Mouse (Mus musculus): ENCODE measurements at regions not wholly inside any gene's neighbourhood (a gene's known extent, or its start where the extent isn't known, plus 50 kb on each side); places are given as distances from the start of the nearest gene placed in this dataset.

GRCm38 (mm10) chr2:146625166-146625751, 113.1 kb upstream of the Ralgapa2 start:
- Histone ChIP-seq H3K4me1 (ENCODE audit: control insufficient read depth in 2 of 2, insufficient read depth in 2 of 2, low read length in 2 of 2) (no peaks in the 10 kb centered on the region; a peak in 1 of 4 replicates), H3K27me3 (ENCODE audit: control insufficient read depth, insufficient read depth, low read length) (0 out of 2 replicates have a peak, but pooled peaks cover 3% of the 10 kb centered on the region), H3K27ac (replicated peaks in 1 of 2; ENCODE audit: control insufficient read depth in 1 of 2, insufficient read depth in 1 of 2, low read depth in 2 of 2, low read length in 2 of 2) (no peak overlapping the region), H3K4me3 (ENCODE audit: control insufficient read depth in 1 of 2, insufficient read depth in 1 of 2, low read depth in 1 of 2, low read length in 2 of 2) (no peak overlapping the region), H3K4me2 (ENCODE audit: low read length) (no peak overlapping the region), H3K36me3 (ENCODE audit: control insufficient read depth, insufficient read depth, low read length) (no peaks in the 10 kb centered on the region), H3K9me3 (ENCODE audit: control insufficient read depth, low read length) (no peaks in the 10 kb centered on the region), H3K9ac (ENCODE audit: low read length) (no peak overlapping the region)
- no peak for ATAC-seq (ENCODE audit: insufficient number of reproducible peaks, insufficient read depth, low FRiP score, low read depth)
- 38% methylated on average over 5 of the region's 5 CpGs for WGBS

- Histone ChIP-seq H3K27ac (replicated peaks in 1 of 2; ENCODE audit: control insufficient read depth in 1 of 2, insufficient read depth in 1 of 2, low read depth in 2 of 2, low read length in 2 of 2) (no peak overlapping the region), H3K4me1 (ENCODE audit: control insufficient read depth in 2 of 2, insufficient read depth in 2 of 2, low read length in 2 of 2) (no peaks in the 10 kb centered on the region; a peak in 1 of 4 replicates), H3K36me3 (ENCODE audit: control insufficient read depth, insufficient read depth, low read length) (no peaks in the 10 kb centered on the region), H3K9me3 (ENCODE audit: control insufficient read depth, low read length) (no peaks in the 10 kb centered on the region), H3K27me3 (ENCODE audit: control insufficient read depth, insufficient read depth, low read length) (0 out of 2 replicates have a peak, but pooled peaks cover 3% of the 10 kb centered on the region), H3K4me2 (ENCODE audit: low read length) (no peak overlapping the region), H3K9ac (ENCODE audit: low read length) (no peak overlapping the region), H3K4me3 (ENCODE audit: control insufficient read depth in 1 of 2, insufficient read depth in 1 of 2, low read depth in 1 of 2, low read length in 2 of 2) (no peak overlapping the region)
- WGBS: 59% methylated on average over 1 of the region's 1 CpGs
- no peak for ATAC-seq (ENCODE audit: insufficient number of reproducible peaks, insufficient read depth, low FRiP score, low read depth)
Observed at GRCm38 (mm10) chr2:146626531-146626930, 114.4 kb upstream of the Ralgapa2 start.

- H3K27me3 ChIP-seq (ENCODE audit: control insufficient read depth, insufficient read depth, low read length): 0 out of 2 replicates have a peak, but pooled peaks cover 8% of the 10 kb centered on the region
- no peak overlapping the region for H3K4me2 ChIP-seq (ENCODE audit: low read length)
- no peaks in the 10 kb centered on the region for H3K9me3 ChIP-seq (ENCODE audit: control insufficient read depth, low read length)
- H3K4me3 ChIP-seq (ENCODE audit: control insufficient read depth in 1 of 2, insufficient read depth in 1 of 2, low read depth in 1 of 2, low read length in 2 of 2): no peak overlapping the region
- H3K36me3 ChIP-seq (ENCODE audit: control insufficient read depth, insufficient read depth, low read length): no peaks in the 10 kb centered on the region
- 53% methylated on average over 3 of the region's 3 CpGs for WGBS
- H3K4me1 ChIP-seq (ENCODE audit: control insufficient read depth in 2 of 2, insufficient read depth in 2 of 2, low read length in 2 of 2): no peaks in the 10 kb centered on the region
- ATAC-seq (ENCODE audit: insufficient number of reproducible peaks, insufficient read depth, low FRiP score, low read depth): no peak
- no peak overlapping the region for H3K9ac ChIP-seq (ENCODE audit: low read length)
- H3K27ac ChIP-seq (replicated peaks in 1 of 2; ENCODE audit: control insufficient read depth in 1 of 2, insufficient read depth in 1 of 2, low read depth in 2 of 2, low read length in 2 of 2): no peak overlapping the region
Observed at GRCm38 (mm10) chr2:146630179-146630578, 118.0 kb upstream of the Ralgapa2 start.

- no peaks in the 10 kb centered on the region for H3K9me3 ChIP-seq (ENCODE audit: control insufficient read depth, low read length)
- H3K36me3 ChIP-seq (ENCODE audit: control insufficient read depth, insufficient read depth, low read length): no peaks in the 10 kb centered on the region
- H3K9ac ChIP-seq (ENCODE audit: low read length): no peak overlapping the region
- no peaks in the 10 kb centered on the region for H3K4me1 ChIP-seq (ENCODE audit: control insufficient read depth in 2 of 2, insufficient read depth in 2 of 2, low read length in 2 of 2)
- H3K27me3 ChIP-seq (ENCODE audit: control insufficient read depth, insufficient read depth, low read length): 0 out of 2 replicates have a peak, but pooled peaks cover 8% of the 10 kb centered on the region
- no peak overlapping the region for H3K4me2 ChIP-seq (ENCODE audit: low read length)
- no peak overlapping the region for H3K4me3 ChIP-seq (ENCODE audit: control insufficient read depth in 1 of 2, insufficient read depth in 1 of 2, low read depth in 1 of 2, low read length in 2 of 2)
- ATAC-seq (ENCODE audit: insufficient number of reproducible peaks, insufficient read depth, low FRiP score, low read depth): no peak
- no peak overlapping the region for H3K27ac ChIP-seq (replicated peaks in 1 of 2; ENCODE audit: control insufficient read depth in 1 of 2, insufficient read depth in 1 of 2, low read depth in 2 of 2, low read length in 2 of 2)
- WGBS: 66% methylated on average over 5 of the region's 5 CpGs
Observed at GRCm38 (mm10) chr2:146631098-146631497, 119.0 kb upstream of the Ralgapa2 start.

- Histone ChIP-seq H3K27ac (replicated peaks in 1 of 2; ENCODE audit: control insufficient read depth in 1 of 2, insufficient read depth in 1 of 2, low read depth in 2 of 2, low read length in 2 of 2) (no peak overlapping the region), H3K36me3 (ENCODE audit: control insufficient read depth, insufficient read depth, low read length) (no peaks in the 10 kb centered on the region), H3K4me3 (ENCODE audit: control insufficient read depth in 1 of 2, insufficient read depth in 1 of 2, low read depth in 1 of 2, low read length in 2 of 2) (no peak overlapping the region), H3K27me3 (ENCODE audit: control insufficient read depth, insufficient read depth, low read length) (0 out of 2 replicates have a peak, but pooled peaks cover 7% of the 10 kb centered on the region), H3K9me3 (ENCODE audit: control insufficient read depth, low read length) (no peaks in the 10 kb centered on the region), H3K4me2 (ENCODE audit: low read length) (no peak overlapping the region), H3K9ac (ENCODE audit: low read length) (no peak overlapping the region), H3K4me1 (ENCODE audit: control insufficient read depth in 2 of 2, insufficient read depth in 2 of 2, low read length in 2 of 2) (peaks cover 0 to 3% of the 10 kb centered on the region in 2 experiments; a peak in 1 of 4 replicates)
- 46% methylated on average over 16 of the region's 16 CpGs for WGBS
- ATAC-seq (ENCODE audit: insufficient number of reproducible peaks, insufficient read depth, low FRiP score, low read depth): no peak
Observed at GRCm38 (mm10) chr2:146633329-146634070, 121.4 kb upstream of the Ralgapa2 start.

- H3K4me2 ChIP-seq (ENCODE audit: low read length): no peak overlapping the region
- no peak overlapping the region for H3K9ac ChIP-seq (ENCODE audit: low read length)
- H3K4me1 ChIP-seq (ENCODE audit: control insufficient read depth in 2 of 2, insufficient read depth in 2 of 2, low read length in 2 of 2): peaks cover 0 to 3% of the 10 kb centered on the region in 2 experiments; a peak in 1 of 4 replicates
- ATAC-seq (ENCODE audit: insufficient number of reproducible peaks, insufficient read depth, low FRiP score, low read depth): no peak
- 0 out of 2 replicates have a peak, but pooled peaks cover 4% of the 10 kb centered on the region for H3K27me3 ChIP-seq (ENCODE audit: control insufficient read depth, insufficient read depth, low read length)
- no peak overlapping the region for H3K4me3 ChIP-seq (ENCODE audit: control insufficient read depth in 1 of 2, insufficient read depth in 1 of 2, low read depth in 1 of 2, low read length in 2 of 2)
- 37% methylated on average over 5 of the region's 5 CpGs for WGBS
- no peaks in the 10 kb centered on the region for H3K36me3 ChIP-seq (ENCODE audit: control insufficient read depth, insufficient read depth, low read length)
- H3K9me3 ChIP-seq (ENCODE audit: control insufficient read depth, low read length): no peaks in the 10 kb centered on the region
- H3K27ac ChIP-seq (replicated peaks in 1 of 2; ENCODE audit: control insufficient read depth in 1 of 2, insufficient read depth in 1 of 2, low read depth in 2 of 2, low read length in 2 of 2): no peak overlapping the region
Observed at GRCm38 (mm10) chr2:146637573-146637972, 125.4 kb upstream of the Ralgapa2 start.

- H3K4me3 ChIP-seq (ENCODE audit: control insufficient read depth in 1 of 2, insufficient read depth in 1 of 2, low read depth in 1 of 2, low read length in 2 of 2): no peak overlapping the region
- H3K4me2 ChIP-seq (ENCODE audit: low read length): no peak overlapping the region
- H3K9me3 ChIP-seq (ENCODE audit: control insufficient read depth, low read length): no peaks in the 10 kb centered on the region
- 0 out of 2 replicates have a peak, but pooled peaks cover 4% of the 10 kb centered on the region for H3K27me3 ChIP-seq (ENCODE audit: control insufficient read depth, insufficient read depth, low read length)
- H3K4me1 ChIP-seq (ENCODE audit: control insufficient read depth in 2 of 2, insufficient read depth in 2 of 2, low read length in 2 of 2): no peaks in the 10 kb centered on the region
- H3K9ac ChIP-seq (ENCODE audit: low read length): no peak overlapping the region
- H3K27ac ChIP-seq (replicated peaks in 1 of 2; ENCODE audit: control insufficient read depth in 1 of 2, insufficient read depth in 1 of 2, low read depth in 2 of 2, low read length in 2 of 2): no peak overlapping the region
- WGBS: 66% methylated on average over 16 of the region's 16 CpGs
- no peaks in the 10 kb centered on the region for H3K36me3 ChIP-seq (ENCODE audit: control insufficient read depth, insufficient read depth, low read length)
- ATAC-seq (ENCODE audit: insufficient number of reproducible peaks, insufficient read depth, low FRiP score, low read depth): no peak
Observed at GRCm38 (mm10) chr2:146646237-146646972, 134.3 kb upstream of the Ralgapa2 start.

Data from heart, embryonic 14.5 days (tissue).